Mouse (Mus musculus) embryo, embryonic 10.5 days (tissue): ENCODE measurements around the gene Il9r.

Experiments used
- DNase-seq: peaks from one replicate; pipeline ENCODE4 v3.0.0-alpha.2; 2015; ENCODE audit warnings: low spot score

Il9r gene

DNA sequence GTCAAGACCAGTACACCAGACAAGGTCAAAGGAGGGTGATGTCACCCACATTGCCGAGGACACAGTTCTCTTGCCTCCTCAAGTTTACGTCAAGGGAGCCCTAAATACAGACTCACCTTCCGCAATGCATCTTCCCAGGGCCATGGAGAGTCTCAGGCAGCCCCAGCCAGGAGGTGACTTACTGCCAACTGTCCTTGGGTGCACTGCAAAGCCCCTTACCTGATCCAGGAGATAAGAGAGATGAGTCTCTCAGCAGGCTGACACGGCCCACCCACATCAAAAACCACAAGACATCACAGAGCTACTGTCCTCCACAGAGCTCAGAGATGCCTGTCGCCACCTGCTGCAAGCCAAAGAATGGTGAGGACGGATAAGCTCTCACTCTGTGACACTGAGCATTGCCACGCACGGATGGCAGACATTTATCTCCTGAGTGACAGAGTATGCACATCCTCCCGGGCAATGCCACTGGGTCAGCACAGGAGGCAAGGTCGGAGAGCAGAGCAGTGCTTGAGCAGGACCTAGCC lies at the start of gene Il9r:
Gene Il9r, minus strand, starts transcription at position 205 of the 527 bp plus-strand sequence.
- DNase-seq = no peak

- no peak for DNase-seq
Observed at GRCm38 (mm10) chr11:32248350-32248749, 48.3 kb upstream of the Il9r start.

DNA sequence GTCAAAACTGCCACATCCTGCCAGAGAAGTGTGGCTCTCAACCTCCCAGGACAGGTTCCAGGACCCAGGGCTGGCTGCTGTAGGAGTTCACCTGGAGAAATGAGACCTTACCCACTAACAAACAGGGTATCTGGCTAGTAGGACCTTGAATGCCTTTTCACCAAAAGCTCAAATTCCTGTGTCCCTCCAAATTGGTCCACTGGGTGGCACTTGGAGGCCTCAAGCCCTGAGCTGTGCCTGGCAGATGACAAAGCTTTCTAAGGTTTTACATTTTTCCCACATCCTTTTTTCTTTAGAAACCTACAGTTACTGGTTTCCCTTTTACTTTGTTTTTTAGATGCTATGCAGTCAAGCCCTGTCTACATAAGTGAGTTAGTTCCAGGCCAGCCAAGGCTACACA lies 47.0 kb upstream of the Il9r start:
- DNase-seq = no peak

- DNase-seq = no peak
Observed at GRCm38 (mm10) chr11:32245614-32246013, 45.5 kb upstream of the Il9r start.

DNA sequence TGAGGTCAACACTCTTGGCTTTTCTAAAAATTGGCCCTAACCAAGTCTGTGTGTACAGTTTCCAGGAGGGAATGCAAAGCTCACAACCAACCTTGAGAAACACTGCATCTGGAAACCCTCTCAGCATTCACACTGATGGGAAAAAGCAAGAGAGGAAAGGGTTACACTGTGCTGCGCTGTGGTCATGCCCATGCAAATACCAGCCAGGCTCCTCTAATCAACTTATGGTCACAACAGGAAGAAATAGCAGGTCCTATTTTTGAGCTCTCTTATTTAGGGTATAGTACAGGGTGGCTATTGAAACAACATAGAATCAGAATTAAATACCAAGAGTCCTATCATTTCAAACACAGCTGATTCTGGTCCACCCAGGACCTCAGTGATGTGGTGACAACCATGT lies 44.5 kb upstream of the Il9r start:
- no peak for DNase-seq

DNA sequence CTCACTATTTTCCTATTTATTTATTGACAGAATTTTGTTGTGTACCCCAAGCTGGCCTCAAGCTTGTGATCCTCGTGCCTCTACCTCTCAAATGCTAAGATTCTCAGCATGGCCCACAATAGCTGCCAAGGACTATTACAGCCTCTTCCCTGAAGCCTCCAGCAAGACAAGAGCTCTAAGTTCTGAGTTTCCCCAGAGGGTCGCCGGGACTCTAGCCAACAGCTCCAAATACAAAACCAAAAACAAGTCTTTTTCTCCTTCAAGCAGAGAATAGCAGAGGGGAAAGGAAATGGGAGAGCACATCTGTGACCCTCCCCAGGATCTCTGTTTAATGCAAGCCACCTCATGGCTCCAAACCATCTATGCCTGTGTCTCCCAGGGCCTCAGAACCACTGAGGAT lies 44.0 kb upstream of the Il9r start:
- no peak for DNase-seq

- DNase-seq = peak; percentile 22
Observed at GRCm38 (mm10) chr11:32243205-32243955, 43.3 kb upstream of the Il9r start.

- no peak for DNase-seq
Observed at GRCm38 (mm10) chr11:32242209-32242608, 42.1 kb upstream of the Il9r start.

- no peak for DNase-seq
Observed at GRCm38 (mm10) chr11:32241391-32241790, 41.3 kb upstream of the Il9r start.

DNA sequence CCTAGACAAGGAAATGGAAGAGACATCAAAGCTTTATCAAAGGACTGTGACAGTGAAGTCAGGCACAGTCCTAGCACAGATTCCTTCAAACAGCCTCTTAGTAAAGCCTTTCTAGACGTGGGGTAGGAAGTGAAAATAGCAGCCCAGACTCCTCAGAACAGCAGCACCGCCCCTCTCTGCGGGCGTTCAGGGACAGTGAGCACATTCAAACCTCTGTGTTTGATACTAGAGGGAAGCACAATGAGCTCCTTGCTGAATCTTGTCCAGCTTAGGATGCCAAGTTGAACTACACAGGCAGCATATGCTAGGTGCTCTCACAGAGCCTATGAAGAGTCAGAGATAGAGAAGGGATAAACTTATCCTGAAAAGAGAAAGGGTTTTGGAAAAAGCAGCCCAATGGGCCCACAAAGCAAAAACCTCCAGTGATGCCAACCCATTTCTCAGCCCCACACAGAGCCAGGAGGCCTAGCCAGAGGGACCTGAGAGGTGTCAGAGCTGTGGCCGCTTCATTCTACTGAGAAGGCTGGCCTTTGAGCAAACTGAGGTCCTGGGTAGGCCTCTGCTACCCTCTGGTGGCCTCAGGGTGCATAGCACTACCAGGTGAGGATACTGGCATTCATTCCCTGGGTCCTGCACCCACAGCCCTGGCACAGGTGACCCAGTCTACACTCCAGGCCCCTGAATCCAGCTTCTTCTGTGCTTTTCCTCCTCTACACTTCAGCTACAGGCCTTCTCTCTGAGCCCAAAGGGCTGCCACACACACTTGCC lies 38.2 kb upstream of the Il9r start:
- peak; percentile 78 for DNase-seq

DNA sequence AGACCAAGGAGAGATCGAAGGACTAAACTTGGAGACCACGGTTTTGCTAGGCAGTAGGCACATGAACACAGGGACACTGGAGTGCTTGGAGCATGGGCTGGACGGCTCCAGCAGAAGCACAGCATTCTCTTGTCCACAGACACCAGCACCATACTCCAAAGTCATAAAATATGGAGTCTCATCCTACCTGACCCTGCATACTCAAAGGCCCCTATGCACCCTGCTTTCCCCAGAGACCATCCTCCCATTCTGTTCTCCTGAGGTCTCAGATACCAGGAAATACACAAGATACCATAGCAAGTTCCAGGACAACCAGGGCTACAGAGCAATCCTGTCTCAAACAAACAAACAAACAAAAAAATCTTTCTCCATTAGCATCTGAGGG lies 37.3 kb upstream of the Il9r start:
- no peak for DNase-seq

DNA sequence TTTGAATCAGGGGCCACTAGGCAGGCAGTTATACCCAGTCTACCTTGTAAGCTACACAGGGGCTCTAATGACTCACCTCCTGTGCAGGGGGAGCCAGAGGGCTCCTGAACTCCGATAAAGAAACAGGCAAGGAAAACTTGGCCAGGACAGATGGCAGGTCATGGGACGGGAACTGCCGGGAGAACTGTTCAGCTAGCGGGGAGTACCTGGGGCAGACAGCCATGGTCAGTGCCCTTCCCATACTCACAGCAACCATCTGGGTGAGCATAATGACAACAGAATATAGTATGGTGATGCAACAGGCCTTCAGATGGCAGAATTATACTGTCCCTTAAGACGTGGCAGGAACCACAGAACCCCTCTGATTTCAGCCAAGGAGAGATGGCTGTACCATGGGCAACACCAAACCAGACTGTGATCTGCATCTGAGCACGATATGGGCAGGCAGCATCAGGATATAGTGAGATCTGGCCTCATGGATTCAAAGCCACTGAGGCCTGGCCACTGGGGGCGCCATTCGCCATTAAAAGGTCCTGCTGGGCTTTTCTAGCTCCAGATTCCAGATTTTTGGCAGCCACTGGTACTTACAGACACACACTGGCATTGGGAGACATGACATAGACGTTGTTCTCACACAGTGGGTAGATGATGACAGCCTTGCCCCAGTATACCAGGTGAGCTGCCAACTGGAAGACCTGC lies 36.8 kb upstream of the Il9r start:
- DNase-seq = peak; percentile 73

- DNase-seq = no peak
Observed at GRCm38 (mm10) chr11:32236132-32236531, 36.1 kb upstream of the Il9r start.

DNA sequence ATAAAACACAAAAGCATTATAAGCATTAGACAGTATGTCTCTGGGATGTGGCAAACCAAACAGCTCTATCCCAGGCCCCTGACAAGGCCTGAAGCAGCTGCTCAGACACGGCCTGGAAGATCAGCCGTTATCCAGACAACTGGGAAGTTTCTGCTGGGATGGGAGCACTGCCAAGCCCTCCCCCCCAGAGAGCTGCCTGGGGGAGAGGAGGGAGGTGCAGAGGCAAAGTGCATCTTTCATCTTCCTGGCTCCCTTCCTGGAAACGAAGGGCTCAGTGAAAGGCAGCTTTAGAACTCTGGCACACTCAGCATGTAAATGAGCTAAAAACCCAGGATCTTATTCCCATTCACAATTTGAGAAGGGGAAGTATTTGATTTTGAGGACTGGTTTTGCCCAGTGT lies 35.6 kb upstream of the Il9r start:
- no peak for DNase-seq

DNA sequence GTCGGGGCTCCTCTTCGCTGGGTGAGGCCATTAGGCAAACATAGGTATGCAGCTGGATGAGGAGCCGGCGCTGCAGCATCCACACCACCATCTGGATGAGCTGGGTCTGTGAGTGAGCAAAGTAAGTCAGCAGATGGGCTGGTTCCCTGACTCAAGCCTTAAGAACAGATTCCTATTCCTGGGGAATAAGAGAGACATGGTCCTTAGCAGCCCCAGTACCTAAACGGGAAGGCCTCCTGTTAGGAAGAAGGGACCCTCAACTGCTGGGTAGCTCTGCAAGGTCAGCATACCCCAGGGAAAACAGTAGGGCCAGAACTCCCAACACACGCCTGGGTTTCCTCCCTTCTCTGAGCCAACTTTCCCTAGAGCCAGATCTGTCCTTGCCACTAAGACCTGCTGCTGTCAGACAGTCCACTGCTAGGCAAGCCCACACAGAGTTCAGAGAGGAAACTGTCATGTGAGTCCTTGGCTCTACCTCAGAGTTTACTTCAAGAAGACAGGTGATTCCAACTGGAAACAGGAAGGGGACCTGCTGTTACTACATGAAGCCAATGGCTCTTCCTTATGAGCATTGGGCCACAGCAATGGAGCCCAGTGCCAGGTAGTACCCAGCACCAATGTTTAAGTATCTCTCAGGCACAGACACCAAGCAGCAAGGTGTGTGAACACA lies 34.9 kb upstream of the Il9r start:
- no peak for DNase-seq

- DNase-seq = no peak
Observed at GRCm38 (mm10) chr11:32233895-32234294, 33.8 kb upstream of the Il9r start.

- no peak for DNase-seq
Observed at GRCm38 (mm10) chr11:32232848-32233247, 32.8 kb upstream of the Il9r start.

- DNase-seq = no peak
Observed at GRCm38 (mm10) chr11:32231125-32231524, 31.0 kb upstream of the Il9r start.

DNA sequence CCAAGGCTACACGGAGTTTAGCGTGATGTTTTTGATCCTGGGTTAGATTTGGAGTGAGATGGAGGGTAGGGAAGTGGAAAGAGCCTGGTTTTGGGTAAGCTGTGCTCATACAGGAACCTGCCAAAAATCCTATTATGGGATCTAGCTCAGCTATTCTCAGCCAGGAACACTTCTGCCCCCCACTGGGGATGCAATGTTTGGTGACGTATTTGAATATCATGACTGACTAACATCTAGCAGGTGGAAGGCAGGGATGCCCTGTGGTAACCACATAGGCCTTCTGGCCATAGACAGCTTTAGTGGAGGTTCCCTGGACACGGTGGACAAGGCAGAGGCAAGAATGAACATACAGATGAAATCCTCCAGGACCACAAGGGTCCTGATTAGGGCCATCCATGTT lies 30.1 kb upstream of the Il9r start:
- no peak for DNase-seq

DNA sequence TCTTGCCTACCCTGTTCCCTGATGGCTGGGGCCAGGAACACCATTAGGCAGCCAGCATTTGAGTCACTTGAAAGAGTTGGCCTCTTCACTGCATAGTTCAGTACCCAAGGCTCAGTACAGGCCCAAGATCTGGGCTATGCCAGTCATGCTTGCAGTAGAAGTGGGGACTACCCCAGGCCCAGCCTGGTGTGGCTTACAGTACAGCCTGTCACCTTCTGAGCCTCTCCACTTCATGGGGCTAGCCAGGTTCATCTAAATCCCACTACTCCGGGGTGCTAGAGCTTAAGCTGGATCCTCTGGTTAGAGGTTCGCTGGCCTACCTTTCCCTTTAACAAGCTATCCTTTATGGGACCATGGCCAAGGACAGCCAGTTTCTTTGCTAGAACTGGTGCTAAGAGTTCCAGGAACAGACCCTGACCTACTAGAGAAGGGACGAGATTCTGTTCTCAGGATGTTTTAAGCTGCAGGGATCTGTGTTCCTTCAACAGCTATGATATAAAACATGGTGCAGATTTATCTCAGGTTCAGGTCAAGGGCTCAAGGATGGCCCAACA lies 28.3 kb upstream of the Il9r start:
- no peak for DNase-seq

- no peak for DNase-seq
Observed at GRCm38 (mm10) chr11:32227555-32227954, 27.5 kb upstream of the Il9r start.

- DNase-seq = no peak
Observed at GRCm38 (mm10) chr11:32227041-32227440, 27.0 kb upstream of the Il9r start.
